Mouse (Mus musculus) heart, postnatal 4 days (tissue): ENCODE results near the gene Tmem132b. TPM values are rescaled to one million over a fixed set of nuclear protein-coding genes. Genes with fewer than 3 reads are reported as not detected.

Source experiments
- DNase-seq: peaks from one replicate; pipeline ENCODE4 v3.0.0; 2021
- total RNA-seq, 2 experiments: library from RNA; stranded (reverse); gene quantifications; 2 replicates each; pipeline ENCODE4 v1.2.3; 2021

Gene Tmem132b
- total RNA-seq, 2 experiments from 2014 or later, result 0.19 TPM; not detected in 1

DNA sequence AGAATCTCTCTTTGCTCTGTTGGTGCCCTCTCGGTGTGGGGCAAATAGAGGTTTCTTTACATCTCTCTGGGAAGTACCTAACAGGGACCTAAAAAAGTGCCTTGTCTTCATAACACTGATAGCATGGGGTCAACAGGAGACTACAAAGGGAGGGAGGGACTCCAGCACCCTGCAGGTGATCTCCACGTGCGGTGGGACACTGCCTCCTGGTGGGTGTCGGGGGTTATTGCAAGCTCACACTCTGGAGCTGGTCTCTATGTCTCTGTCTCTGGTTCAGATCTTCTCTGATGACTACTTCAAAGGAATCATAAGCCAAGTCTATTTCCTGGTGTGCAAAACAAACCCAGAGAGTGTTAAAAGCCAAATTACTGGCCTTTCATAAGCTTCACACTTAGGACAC is 47.6 kb downstream of the Tmem132b start:
- no peak for DNase-seq

DNA sequence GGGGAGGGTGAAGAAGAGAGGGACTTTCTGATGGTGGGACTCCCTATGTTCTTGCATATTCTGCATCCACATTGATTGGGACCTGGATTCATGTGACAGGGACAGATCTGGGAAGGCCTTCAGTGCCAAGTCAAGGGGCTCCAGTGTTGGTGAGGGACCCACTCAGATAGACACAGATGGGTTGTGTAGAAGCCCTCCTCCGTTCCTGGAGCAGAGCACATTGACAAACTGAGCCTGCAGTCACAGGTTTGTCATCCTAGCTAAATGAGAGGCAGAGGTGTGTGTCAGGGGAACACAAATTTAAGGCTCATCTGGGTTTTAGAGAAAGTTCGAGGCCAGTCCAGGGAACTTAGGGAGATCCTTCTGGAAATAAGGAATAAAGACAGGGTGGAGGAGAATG is 51.7 kb downstream of the Tmem132b start:
- no peak for DNase-seq

DNA sequence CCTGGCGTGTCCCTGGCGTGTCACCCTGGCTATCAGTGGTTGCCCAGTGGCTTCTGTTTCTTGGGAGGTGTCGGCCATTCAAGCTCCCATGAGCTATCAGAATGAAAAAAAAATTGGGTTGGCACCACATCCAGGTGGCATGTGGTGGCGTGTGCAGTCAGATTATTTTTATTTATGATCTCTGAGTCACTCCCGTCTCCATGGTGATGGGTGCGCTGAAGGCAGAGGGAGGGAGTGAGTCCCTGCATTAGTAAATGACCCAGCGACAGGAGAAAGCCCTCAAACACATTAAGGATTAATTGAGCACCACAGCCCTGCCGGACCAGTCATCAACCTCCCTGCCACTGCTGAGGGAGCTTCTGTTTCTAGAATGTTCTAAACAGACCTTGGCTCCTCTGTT is 52.3 kb downstream of the Tmem132b start:
- DNase-seq, result no peak

DNA sequence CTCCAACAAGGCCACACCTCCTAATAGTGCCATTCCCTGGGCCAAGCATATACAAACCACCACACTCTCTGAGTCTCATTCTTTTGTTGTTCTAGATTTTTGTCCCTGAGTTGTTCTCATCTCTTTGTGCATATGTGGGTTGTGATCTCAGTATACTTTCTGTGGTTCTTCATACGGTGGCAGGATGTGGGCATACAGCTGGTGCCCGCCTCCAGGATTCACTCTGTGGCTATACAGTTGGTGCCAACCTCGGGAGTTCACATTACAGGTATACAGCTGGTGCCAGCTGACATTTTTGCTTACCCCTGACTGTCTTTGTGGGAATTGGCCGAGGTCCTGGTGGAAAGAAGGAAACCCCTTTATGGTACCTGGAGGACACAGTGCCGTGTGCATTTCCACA is 53.6 kb downstream of the Tmem132b start:
- no peak for DNase-seq

DNA sequence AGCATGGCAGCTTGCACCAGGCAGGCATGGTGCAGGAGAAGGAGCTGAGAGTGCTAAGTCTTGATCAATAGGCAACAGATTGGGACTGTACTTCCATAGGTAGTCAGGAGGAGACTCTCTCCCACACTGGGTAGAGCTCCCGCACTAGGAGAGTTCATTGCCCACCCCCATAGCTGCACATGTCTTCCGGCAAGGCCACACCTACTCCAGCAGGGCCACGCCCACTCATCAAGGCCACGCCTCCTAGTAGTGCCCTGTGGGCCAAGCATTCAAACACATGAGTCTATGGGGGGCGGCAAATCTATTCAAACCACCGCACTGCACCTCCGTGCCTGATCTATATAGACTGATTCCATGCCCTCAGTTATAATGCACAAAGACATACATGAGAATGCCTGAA is 56.6 kb downstream of the Tmem132b start:
- no peak for DNase-seq

DNA sequence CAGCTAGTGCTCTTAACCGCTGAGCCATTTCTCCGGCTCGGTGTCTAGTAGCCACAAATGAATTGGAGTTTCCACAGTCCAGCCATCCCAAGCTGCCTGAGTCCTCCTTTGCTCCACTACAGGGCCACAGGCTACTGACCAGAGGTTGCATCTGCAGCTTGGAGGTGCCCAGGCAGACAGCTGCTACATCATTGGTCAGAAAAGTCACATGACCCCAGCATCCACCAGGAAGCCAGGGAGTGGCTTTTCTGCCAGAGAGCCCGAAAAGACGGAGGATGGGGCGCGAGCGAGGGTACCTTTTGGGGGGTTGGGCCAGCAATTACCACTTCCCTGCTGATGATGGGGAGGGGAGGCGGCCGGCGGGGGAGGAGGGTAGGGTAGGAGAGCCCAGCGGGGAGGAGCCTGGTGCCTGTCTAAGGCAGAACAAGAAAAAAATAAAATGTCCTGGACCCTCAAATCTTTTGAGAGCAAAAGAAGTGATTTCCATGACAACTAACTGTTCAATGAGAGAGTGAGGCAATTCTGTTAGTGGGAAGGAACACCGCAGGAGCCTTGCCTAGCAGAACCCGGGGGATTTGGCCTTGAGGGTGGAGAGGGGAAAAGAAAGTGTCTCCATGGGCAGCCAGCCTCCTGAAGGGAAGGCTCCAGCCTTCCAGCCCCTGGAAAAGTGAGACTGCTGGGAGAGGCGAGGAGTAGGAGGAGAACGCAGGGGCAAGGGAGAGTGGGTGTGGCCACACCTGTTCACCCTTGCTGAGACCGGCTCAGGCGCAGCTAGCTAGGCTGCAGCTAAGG is 57.5 kb downstream of the Tmem132b start:
- DNase-seq, result no peak

DNA sequence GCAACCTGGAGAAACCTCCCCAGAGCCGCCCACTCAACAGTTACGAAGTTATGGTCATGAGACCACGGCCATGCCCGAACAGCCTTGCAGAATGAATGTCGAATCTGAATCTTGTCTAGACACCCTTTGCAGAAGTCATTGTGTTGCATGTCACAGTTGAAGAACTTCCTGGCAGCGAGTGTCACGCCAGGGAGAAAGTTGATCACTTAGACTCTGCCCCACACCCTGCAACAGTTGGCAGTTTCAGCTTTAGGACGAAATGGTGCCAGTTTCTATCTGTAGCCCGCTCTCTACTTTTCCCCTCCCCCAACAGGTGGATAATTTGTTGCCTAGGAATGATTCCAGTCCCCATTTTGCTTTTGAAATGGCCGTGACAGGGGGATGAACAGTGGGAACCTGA is 66.5 kb downstream of the Tmem132b start:
- DNase-seq, result no peak

DNA sequence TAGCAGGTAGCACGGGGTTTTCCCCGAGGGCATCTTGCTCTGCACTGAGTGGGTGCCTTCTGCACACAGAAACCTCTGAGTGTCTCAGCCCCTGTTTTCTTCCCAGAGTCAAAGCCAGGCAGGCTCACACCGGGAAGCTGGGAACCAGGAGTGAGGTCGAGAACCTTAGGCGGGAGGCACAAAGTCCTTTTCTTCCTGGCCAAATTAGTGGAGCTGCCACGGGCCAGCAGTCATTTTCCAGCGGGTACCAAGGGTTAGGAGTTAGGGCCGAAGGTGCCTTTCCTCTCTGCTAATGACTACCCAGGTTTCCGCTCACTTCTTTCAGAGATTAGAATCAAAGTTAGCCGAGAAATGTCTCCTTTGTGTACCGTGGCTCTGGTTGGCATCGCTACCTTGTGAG is 75.6 kb downstream of the Tmem132b start:
- no peak for DNase-seq

DNA sequence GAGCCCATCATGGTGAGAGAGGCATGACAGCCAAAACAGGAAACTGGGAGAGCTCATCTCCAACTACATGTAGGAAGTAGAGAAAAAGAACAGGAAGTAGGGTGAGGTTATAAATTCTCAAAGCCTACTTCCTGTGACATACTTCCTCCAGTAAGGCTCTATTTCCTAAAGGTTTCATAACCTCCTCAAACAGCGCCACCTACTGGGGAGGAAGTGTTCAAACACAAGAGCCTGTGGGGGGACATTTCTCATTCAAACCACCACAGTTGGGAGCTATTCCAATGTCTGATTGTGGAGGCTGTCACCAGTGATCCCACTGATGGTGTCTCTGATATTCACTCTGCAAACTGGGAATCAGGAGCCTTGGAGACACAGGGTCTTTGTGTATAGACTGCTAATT is 78.4 kb downstream of the Tmem132b start:
- DNase-seq, result no peak

DNA sequence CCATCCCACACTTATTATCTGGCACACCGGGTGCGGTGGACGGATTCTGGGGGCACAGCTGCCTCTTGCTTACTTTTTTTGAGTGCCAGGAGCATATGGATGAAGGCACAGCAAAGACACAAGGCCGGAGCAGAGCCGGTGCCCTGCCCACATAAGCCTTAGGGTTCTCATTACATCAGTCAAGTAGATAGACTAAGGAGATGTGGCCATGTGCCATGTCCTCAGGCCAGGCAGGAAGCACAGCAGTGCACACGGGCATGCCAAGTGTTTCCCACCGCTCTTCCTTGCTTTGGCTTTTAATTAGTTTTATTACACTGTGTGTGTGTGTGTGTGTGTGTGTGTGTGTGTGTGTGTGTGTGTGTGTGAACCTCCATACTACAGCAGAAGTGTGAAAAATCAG is 80.9 kb downstream of the Tmem132b start:
- no peak for DNase-seq

DNA sequence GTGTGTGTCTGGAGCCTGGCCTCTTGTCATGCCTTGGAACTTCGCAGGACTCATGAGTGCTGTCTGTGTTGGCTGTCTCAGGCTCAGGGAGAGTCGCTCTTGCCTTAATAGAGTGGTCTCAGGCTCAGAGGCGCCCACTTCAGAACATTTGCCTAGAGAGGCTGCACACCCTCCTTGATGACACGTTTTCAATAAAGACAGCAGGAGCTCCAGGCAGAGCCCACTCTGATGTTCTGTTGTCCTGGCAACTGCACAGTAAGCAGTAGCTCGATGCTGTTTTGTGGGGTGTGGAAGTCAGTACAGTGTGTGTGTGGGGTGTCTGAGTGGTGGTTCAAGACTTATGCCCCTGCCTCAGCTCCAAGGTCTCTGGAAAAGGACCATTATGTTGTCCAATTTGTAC is 81.6 kb downstream of the Tmem132b start:
- no peak for DNase-seq

DNA sequence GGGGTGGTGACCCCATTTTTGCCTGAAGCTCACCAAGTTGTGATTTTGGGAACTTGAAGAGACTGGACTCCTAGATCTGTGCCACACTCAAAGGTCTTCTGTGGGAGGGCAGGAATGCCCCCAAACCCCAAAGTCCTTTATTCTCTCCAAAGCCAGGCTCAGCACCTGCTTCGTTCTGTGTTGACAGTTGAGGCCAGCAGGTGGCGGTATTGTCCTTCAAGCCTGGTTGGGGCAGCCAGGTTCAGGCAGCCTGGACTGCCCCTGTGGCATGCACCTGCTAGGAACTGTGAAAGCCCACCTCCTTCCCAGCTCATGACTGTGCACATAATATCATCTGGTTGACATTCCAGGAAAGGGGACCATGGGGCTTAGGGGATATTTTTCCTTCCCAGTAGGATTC is 82.8 kb downstream of the Tmem132b start:
- peak; percentile 6 for DNase-seq

DNA sequence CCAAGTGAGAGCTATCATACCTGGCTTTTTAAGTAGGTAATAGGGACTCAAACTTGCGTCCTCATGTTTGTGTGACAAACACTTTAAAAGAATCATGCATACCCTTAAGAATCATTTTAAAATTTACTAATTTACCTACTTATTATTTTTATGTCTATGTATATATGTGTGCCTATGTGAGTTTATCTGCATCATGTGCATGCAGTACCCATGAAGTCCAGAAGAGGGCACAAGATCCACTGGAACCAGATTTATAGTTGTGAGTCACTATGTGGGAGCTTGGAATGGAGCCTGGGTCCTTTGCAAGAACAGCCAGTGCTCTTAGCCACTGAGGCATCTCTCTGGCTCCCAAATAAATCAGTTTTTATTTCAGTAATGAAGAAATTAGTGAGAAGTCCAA is 85.5 kb downstream of the Tmem132b start:
- no peak for DNase-seq

DNA sequence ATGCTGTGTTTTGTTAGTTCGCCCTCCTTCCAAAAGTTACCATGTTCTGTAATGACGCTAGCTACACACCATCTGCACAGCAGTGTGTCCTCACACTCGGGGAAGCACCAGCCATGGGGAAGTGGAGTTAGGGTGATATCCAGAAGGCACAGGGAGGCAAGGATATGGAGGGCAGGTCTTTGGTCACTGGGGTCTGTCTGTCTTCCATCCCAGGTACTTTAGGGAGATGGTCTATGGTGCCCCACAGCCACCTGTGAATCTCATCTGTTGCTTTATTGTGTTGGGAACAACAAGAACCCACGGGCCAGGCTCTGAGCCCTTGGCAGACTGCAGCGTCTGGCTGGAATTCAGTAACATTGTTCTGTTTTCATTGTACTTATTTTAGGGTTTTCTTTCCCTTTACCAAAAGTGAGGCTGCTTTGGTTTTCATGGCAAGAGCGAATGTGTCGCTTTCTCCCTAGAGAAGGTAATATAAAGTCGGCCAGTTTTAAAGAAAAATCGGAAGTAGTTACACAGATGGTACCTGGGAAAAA is 96.3 kb downstream of the Tmem132b start:
- no peak for DNase-seq

DNA sequence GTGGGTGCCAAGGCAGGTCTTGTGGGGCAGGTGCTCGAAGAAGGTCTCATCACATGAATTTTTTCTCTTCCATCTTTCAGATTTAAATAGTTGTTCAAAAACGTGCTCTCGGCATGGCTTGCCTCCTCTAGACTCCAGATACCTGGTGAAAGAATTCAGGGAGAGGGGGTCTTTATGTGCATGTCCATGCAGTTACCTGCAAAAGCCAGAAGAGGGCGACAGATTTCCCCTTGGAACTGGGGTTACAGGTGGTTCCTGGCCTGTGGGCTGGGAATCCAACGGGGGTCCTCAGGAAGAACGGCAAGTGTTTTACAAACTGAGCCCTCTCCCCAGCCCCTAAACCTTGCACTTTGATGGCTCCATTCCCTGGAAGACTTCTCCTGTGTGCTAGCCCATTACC is 103.1 kb downstream of the Tmem132b start:
- no peak for DNase-seq

DNA sequence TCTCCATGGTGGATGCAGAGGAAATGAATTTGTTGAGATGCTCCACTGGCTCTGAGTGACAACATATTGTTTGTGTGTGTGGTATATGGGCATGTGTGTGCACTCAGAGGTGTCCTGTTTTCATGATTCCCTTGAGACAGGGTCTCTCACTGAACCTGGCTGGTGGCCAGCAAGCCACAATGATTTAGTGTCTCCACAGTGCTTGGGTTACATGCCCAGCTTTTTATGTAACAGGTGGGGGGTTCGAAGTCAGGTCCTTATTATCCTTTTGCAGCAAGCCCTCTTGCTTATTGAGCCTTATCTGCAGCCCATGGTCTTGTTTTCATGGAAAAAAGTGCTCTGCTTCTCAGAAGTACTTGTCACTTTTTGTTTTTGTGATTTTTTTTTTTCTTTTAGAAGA is 109.4 kb downstream of the Tmem132b start:
- no peak for DNase-seq

DNA sequence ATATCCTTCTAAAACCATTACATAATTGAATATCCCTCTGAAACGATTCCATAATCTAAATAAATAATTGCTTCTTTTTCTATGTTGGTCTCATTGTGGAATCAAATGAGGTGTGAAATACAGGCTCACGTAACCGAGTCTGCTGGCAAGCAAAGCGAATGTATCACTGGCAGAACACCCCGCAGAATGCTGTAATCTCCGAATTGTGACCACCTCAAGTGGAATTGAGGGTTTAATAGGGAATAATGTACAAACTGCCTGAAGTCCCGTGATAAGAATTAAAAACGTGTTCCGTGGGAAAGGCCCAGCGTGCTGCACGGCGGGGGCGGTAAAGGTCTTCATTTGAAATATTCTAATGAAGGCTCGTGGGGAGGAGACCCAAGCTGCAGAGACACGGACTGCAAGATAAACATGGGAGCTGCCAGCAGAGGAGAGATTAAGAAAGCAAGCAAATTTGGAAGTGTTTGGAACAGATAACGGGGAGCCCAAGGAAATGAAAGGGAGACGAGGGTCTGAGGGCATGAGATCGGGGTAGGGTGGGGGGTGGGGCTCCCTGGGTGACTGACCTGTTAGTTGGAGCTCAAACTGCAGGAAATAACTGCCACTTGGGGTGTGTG is 110.1 kb downstream of the Tmem132b start:
- DNase-seq, result no peak

DNA sequence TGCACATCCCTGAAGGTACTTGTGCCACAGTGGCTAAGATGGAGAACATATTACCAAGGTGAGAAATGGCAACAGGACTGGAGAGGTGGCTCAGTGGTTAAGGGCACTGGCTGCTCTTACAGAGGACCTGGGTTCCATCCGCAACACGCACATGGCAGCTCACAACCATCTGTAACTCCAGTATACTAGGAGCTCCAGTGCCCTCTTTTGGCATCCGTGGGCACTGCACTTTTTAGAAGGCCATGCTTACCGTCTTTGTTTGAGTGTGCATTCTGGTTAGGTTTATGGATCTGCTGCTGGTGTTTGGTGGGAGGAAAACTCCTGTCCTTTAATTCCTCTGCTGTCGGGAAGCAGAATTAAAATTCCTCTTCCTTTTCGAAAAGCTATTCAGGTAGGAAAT is 116.7 kb downstream of the Tmem132b start:
- no peak for DNase-seq

DNA sequence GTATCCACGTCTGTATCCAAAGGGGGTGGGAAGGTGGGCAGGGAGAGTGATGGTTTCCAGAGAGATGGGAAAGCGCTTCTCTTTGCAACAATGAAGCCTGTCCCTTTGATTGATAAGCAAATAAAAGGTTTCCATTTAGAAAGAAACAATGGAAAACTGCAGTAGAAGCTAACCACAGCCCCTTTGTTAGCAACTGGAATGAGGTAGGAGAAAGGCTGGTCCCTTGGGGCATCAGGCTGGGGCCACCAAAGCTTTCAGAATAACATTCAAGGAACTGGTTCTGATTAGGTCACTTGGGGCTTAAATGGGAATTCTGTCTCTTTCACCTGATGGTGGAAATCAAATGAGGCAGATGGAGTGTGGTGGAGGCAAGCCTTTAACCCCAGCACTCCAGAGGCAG is 118.4 kb downstream of the Tmem132b start:
- DNase-seq, result no peak

DNA sequence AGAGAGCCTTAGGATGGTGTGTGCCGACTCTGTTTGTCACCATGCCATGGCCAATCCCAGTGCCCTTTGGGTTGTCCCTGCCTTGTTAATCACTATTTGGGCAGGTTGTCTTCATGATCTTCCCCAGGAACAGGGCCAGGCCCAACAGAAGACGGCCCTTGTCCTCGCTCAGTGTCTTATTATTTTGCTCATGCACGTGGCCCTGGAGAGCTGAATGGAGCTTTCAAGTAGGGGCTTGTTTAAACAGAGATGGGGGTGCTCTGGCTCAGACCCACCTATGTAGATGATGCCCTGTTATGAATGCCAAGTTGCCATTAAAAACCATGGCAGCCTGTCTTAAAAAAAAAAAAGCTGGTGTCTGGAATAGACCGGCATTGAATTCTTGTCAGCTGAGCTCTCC is 126.5 kb downstream of the Tmem132b start:
- no peak for DNase-seq

DNA sequence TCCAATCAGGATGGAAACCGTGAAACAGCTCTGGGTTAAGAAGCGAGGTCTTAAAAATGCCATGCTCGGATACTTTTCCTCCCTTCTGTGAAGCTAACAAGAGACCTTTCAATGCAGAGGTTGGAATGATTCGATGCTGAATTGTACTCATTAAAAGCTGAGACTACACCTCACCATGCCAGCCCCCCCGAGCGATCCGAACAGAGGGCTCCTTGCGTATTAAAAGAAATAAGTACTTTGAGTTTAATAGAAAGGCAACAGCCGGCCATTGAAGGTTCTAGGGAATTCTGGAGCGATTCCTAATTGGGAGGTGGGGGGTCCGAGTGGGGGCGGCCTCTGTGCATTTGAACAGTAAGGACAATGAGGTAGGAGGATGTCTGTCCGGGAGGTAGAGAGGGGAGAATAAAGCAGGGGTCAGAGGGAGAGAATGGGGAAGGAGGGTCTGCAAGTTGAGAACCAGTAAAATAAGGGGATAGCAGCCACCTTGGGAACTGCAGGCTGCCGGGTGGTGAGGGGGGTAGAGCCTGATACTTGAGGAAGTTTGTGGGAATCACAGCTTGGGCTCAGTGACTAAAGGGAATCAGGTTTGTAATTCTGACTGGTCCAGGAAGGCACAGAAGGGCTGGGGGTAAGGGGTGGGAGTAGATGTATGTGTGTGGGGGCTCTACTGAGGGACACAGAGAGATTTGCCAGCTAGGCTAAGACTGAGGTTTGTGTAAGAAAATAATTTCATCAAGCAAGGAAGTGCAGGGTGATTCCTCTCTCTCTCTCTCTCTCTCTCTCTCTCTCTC is 127.6 kb downstream of the Tmem132b start:
- no peak for DNase-seq

DNA sequence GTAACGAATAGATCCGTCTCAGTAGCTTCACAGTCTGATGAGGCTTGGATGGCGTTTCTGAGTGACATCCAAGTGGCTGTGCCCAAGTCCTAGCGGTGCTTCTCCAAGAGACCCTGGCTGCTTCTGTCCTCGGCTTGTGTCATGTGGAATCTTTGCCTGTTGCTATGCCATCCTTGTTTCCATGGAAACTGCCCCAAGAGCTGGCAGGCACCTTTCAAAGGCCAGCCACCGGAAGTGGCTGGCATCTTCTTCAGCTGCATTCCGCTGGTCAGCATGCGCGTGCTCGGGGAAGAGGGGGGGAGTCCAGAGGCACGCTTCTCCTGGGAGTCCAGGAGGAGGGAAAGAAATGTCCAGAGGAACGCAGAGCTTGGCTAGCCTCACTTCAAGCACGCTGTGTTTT is 144.0 kb downstream of the Tmem132b start:
- DNase-seq, result no peak

DNA sequence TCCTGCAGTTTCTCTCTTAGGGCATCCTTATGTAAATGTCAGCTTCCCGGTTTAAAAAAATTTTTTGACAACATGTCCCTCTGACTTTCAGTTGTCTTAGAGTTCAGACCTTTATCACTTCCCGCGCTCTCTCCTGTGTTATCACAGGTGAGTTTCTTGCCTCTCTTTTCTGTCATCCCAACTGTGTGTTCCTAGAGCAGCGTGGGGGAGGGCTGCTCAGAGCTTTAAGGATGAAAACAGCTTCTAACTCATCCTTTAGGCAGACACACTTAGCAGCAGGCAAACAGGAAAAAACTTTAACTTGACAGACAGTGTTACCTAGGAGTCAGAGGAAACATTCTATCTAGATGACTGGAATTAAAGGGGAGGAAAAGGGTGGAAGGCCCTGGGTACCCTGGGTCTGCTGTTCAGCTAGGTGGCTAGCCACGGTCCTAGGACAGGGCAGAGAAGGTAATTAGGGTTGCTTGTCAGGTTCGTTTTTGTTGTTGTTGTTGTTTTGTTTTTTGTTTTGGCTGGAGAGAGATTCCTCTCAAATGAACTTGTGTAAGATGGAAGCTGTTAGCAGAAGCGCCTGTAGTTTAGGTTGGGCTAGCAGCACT is 144.6 kb downstream of the Tmem132b start:
- DNase-seq, result no peak
